Mouse (Mus musculus): Measurements from ENCODE around the gene Ghr.

Gene Ghr

GRCm38 (mm10) chr15:3445285-3445909 lies 137.9 kb downstream of the Ghr start:
- in situ Hi-C loops (cut with MboI), result no loop called here

- in situ Hi-C loops (cut with MboI), result no loop called here
Measured at GRCm38 (mm10) chr15:3444448-3445020, 138.8 kb downstream of the Ghr start.

GRCm38 (mm10) chr15:3441506-3442286 lies 141.6 kb downstream of the Ghr start:
- in situ Hi-C loops (cut with MboI), result no loop called here

- in situ Hi-C loops (cut with MboI), result no loop called here
Measured at GRCm38 (mm10) chr15:3437381-3437780, 145.9 kb downstream of the Ghr start.

GRCm38 (mm10) chr15:3435637-3436036 lies 147.7 kb downstream of the Ghr start:
- in situ Hi-C loops (cut with MboI), result no loop called here

GRCm38 (mm10) chr15:3434461-3434860 lies 148.8 kb downstream of the Ghr start:
- in situ Hi-C loops (cut with MboI), result no loop called here

- in situ Hi-C loops (cut with MboI), result no loop called here
Measured at GRCm38 (mm10) chr15:3433281-3433680, 150.0 kb downstream of the Ghr start.

- in situ Hi-C loops (cut with MboI), result no loop called here
Measured at GRCm38 (mm10) chr15:3432823-3433222, 150.5 kb downstream of the Ghr start.

- in situ Hi-C loops (cut with MboI), result no loop called here
Measured at GRCm38 (mm10) chr15:3429417-3429816, 153.9 kb downstream of the Ghr start.

GRCm38 (mm10) chr15:3429001-3429400 lies 154.3 kb downstream of the Ghr start:
- in situ Hi-C loops (cut with MboI), result no loop called here

GRCm38 (mm10) chr15:3426401-3426800 lies 156.9 kb downstream of the Ghr start:
- in situ Hi-C loops (cut with MboI), result no loop called here

GRCm38 (mm10) chr15:3423177-3423576 lies 160.1 kb downstream of the Ghr start:
- in situ Hi-C loops (cut with MboI), result no loop called here

- in situ Hi-C loops (cut with MboI), result no loop called here
Measured at GRCm38 (mm10) chr15:3417699-3418098, 165.6 kb downstream of the Ghr start.

GRCm38 (mm10) chr15:3413103-3413502 lies 170.2 kb downstream of the Ghr start:
- in situ Hi-C loops (cut with MboI), result no loop called here

- in situ Hi-C loops (cut with MboI), result no loop called here
Measured at GRCm38 (mm10) chr15:3408478-3408877, 174.8 kb downstream of the Ghr start.

GRCm38 (mm10) chr15:3399196-3399595 lies 184.1 kb downstream of the Ghr start:
- in situ Hi-C loops (cut with MboI), result no loop called here

GRCm38 (mm10) chr15:3397369-3398100 lies 185.8 kb downstream of the Ghr start:
- in situ Hi-C loops (cut with MboI), result no loop called here

GRCm38 (mm10) chr15:3396149-3396548 lies 187.1 kb downstream of the Ghr start:
- in situ Hi-C loops (cut with MboI), result no loop called here

- in situ Hi-C loops (cut with MboI), result no loop called here
Measured at GRCm38 (mm10) chr15:3395700-3396099, 187.6 kb downstream of the Ghr start.

- in situ Hi-C loops (cut with MboI), result no loop called here
Measured at GRCm38 (mm10) chr15:3390722-3391121, 192.6 kb downstream of the Ghr start.

- in situ Hi-C loops (cut with MboI), result no loop called here
Measured at GRCm38 (mm10) chr15:3389011-3389410, 194.3 kb downstream of the Ghr start.

- in situ Hi-C loops (cut with MboI), result no loop called here
Measured at GRCm38 (mm10) chr15:3388485-3388884, 194.8 kb downstream of the Ghr start.

Measured in mature B cell (primary cell).